Mouse (Mus musculus) midbrain, embryonic 12.5 days (tissue): Measurements from ENCODE around the gene Sh2d4b. TPM values are rescaled to one million over a fixed set of nuclear protein-coding genes. Genes with fewer than 3 reads are reported as not detected.

Source experiments
- ATAC-seq: fragments of 200-750 bp; cut with Nextera tagmentation; 2 replicates; pipeline ENCODE4 v1.8.0; 2017; ENCODE audit warnings: low read depth, moderate TSS enrichment, moderate library complexity; ENCODE audit not compliant: low FRiP score
- H3K27ac ChIP-seq: fragments of 300-500 bp; sonication (generic); replicated peaks from 2 replicates; pipeline ENCODE4 v1.5.1; 2016; ENCODE audit warnings: mild to moderate bottlenecking
- H3K27me3 ChIP-seq: fragments of 300-500 bp; sonication (generic); 2 replicates; pipeline ENCODE4 v1.6.1; 2016; ENCODE audit warnings: mild to moderate bottlenecking
- H3K36me3 ChIP-seq: fragments of 300-500 bp; sonication (generic); 2 replicates; pipeline ENCODE4 v1.6.1; 2016
- H3K4me1 ChIP-seq: fragments of 300-500 bp; sonication (generic); 2 replicates; pipeline ENCODE4 v1.6.1; 2016
- H3K4me2 ChIP-seq: fragments of 300-500 bp; sonication (generic); replicated peaks from 2 replicates; pipeline ENCODE4 v1.6.1; 2016; ENCODE audit warnings: mild to moderate bottlenecking, moderate library complexity
- H3K4me3 ChIP-seq: fragments of 300-500 bp; sonication (generic); 2 replicates; pipeline ENCODE4 v1.5.1; 2016; ENCODE audit warnings: mild to moderate bottlenecking
- H3K9ac ChIP-seq: fragments of 300-500 bp; sonication (generic); replicated peaks from 2 replicates; pipeline ENCODE4 v1.6.1; 2016; ENCODE audit warnings: mild to moderate bottlenecking, moderate library complexity
- H3K9me3 ChIP-seq: fragments of 300-500 bp; sonication (generic); 2 replicates; pipeline ENCODE4 v1.6.1; 2016; ENCODE audit warnings: mild to moderate bottlenecking
- WGBS: fragments of 180-500 bp; shearing (Covaris S2); methylation state at CpG from one replicate; pipeline ENCODE4 v1.1.7; 2016; 5-methylcytosine and 5-hydroxymethylcytosine counted together
- polyA plus RNA-seq: library from polyadenylated mRNA; unstranded; fragments of >200 nt; fragmentation: Nextera tagmentation; extraction: Ambion mirVana; gene quantifications from 2 replicates; pipeline ENCODE4 v1.2.1, GENCODE M21; 2016

Sh2d4b gene
- polyA plus RNA-seq: 0.60 and 0.85 TPM in 2 replicates

DNA sequence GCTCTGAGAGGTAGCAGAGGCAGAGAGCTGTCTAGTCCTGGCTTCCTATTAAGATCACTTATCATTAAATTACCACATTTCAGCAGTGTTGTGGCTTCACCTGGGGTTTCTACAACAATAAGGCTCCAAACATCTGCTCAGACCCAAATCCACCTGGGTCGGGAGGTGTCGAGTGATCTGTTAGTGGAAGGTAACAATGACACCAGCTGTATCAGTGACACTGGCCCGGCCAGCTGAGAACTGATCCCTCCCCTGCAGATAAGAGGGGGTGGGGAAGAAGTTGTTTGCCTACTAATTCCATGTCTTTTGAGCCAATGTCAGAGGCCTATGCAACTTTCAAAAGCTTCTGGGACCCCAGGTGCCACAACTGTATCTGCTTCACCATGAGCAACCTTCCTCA lies at the start of gene Sh2d4b:
Sh2d4b (minus strand) TSS at position 71 of the 400 bp plus-strand sequence.
- Histone ChIP-seq H3K9ac (no peak within 1 kb of the TSS), H3K4me1 (peaks cover 7% of the 10 kb centered on the region; the same call in 1 of the 2 replicates), H3K27ac (no peak within 1 kb of the TSS), H3K4me3 (no peak within 1 kb of the TSS), H3K27me3 (no peaks in the 10 kb centered on the region), H3K9me3 (no peaks in the 10 kb centered on the region), H3K36me3 (no peaks in the 10 kb centered on the region), H3K4me2 (peak within 1 kb of the TSS; percentile 41; the same call in 1 of the 2 replicates)
- ATAC-seq: no peak
- 78% methylated on average over 3 of the region's 3 CpGs for WGBS

DNA sequence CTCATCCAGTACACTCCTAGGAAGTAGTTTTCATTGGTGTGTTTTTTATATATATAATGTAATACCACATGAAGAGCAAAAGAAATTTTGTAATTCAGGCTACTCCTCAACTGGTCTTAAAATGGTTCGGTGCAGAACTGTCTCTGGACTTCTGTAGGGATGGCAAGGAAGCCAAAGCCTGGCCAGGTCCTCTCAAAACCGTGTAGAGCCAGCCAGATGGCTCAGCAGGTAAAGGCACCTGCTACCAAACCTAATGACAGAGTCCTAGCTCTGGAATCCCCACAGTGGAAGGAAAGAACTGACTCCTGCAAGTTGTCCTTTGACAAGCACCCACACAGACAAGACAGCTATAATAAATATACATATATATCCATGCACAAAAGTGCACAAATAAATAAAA lies 49.4 kb upstream of the Sh2d4b start:
- no peak overlapping the region for H3K4me2 ChIP-seq
- WGBS: 81% methylated on average over 2 of the region's 2 CpGs
- ATAC-seq: no peak
- no peaks in the 10 kb centered on the region for H3K9me3 ChIP-seq
- H3K27ac ChIP-seq: no peak overlapping the region
- no peaks in the 10 kb centered on the region for H3K4me1 ChIP-seq
- no peak overlapping the region for H3K9ac ChIP-seq
- 0 out of 2 replicates have a peak, but pooled peaks cover 5% of the 10 kb centered on the region for H3K36me3 ChIP-seq
- no peaks in the 10 kb centered on the region for H3K27me3 ChIP-seq
- H3K4me3 ChIP-seq: no peak overlapping the region

DNA sequence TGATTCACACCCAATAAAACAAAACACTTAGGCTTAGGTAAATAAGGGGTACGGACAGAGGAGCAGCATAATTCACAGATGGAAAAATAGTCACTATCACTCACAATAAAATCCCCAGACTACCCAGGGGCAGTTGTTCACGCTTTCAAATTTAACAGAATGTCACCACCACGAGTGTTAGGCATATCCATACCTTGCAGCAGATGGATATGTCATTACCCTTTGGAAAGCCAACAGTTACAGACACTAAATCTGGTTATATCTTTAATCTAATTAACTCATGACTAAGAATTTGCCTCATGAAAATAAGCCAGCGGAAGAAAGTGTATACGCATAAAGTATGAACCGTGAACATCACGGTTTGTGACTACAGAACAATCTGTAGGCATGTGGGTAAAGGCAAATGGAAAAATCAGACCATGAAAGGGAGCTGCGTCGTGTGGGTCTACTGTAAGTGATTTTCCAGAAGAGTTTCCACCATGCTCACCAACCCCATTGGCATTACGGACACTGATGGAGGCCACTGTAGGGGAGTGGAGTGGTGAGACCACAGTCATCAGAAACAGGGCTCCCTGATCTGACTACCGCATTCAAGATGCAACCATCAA lies 45.4 kb upstream of the Sh2d4b start:
- no peak for ATAC-seq
- Histone ChIP-seq H3K9me3 (no peaks in the 10 kb centered on the region), H3K4me2 (no peak overlapping the region), H3K9ac (no peak overlapping the region), H3K4me3 (no peak overlapping the region), H3K27ac (no peak overlapping the region), H3K4me1 (peaks cover 3% of the 10 kb centered on the region; the same call in 1 of the 2 replicates), H3K36me3 (no peaks in the 10 kb centered on the region), H3K27me3 (no peaks in the 10 kb centered on the region)
- WGBS: 91% methylated on average over 11 of the region's 11 CpGs

DNA sequence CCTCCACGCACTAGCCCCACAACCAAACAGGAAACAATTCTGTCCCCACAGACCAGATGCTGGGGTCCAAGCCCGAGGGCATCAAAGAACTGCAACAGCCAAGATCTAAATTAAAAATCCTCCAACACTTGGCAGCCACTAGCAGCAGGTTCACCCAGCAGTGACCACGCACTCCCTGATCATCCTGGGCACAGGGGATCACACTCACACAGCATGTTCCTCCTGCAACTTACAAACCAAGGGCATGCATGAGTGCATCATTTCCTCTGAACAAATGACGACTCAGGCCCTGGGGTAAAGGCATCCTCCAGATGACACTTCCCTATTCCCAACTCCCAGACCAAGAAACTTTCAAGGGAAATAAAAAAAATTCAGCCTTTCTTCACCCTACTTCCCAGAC lies 44.0 kb upstream of the Sh2d4b start:
- 58% methylated on average over 4 of the region's 4 CpGs for WGBS
- no peak overlapping the region for H3K4me2 ChIP-seq

DNA sequence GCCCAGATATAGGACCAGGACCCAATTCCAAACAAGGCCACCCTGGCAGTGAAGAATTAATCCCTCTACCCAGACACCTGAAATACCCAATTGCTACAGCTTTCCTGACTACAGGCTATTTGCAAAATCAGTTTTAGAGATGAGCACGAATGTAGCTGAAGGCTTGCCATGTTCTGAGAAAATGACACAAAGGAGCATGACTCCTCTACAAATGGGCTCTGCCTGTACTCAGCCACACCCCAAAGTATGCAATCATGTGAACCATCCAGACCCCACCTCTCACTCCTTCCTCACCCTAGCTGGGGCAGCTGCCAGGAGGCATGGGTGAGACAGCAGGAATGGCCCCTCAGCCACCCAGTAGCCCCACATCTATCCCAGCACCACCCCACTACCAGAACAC lies 42.4 kb upstream of the Sh2d4b start:
- Histone ChIP-seq H3K4me2 (no peak overlapping the region), H3K36me3 (no peaks in the 10 kb centered on the region), H3K27ac (no peak overlapping the region), H3K9ac (no peak overlapping the region), H3K9me3 (no peaks in the 10 kb centered on the region), H3K27me3 (no peaks in the 10 kb centered on the region), H3K4me3 (no peak overlapping the region), H3K4me1 (peaks cover 9% of the 10 kb centered on the region)
- WGBS: 89% methylated on average over 1 of the region's 1 CpGs
- ATAC-seq: no peak

More for the DNA sequence above, 44.0 kb upstream of the Sh2d4b start:
- H3K27ac ChIP-seq: no peak overlapping the region
- H3K27me3 ChIP-seq: no peaks in the 10 kb centered on the region
- H3K9ac ChIP-seq: no peak overlapping the region
- H3K9me3 ChIP-seq: no peaks in the 10 kb centered on the region
- no peak overlapping the region for H3K4me3 ChIP-seq
- H3K4me1 ChIP-seq: peaks cover 3% of the 10 kb centered on the region; the same call in 1 of the 2 replicates
- no peak for ATAC-seq
- no peaks in the 10 kb centered on the region for H3K36me3 ChIP-seq

DNA sequence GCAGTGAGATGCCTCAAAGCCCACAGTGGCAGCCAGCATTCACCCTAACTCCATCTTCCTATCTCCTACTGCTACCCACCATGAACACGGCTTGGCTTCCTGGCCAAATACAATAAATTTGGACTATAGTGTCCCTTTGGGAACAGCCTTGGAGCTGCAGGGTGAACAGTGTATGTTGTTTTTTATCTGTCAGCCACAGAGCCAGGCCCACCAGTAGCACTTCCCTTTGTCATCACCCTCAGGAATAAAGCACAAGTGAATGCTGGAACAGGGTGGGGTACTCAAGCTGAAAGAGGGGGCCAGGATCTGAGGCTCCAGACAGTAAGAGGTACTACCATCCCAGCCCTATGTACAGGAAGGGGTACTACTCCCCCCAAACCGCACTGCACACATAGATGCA lies 42.0 kb upstream of the Sh2d4b start:
- WGBS: 86% methylated on average over 2 of the region's 2 CpGs
- Histone ChIP-seq H3K4me2 (no peak overlapping the region), H3K4me3 (no peak overlapping the region), H3K9ac (no peak overlapping the region), H3K27ac (no peak overlapping the region), H3K9me3 (no peaks in the 10 kb centered on the region), H3K4me1 (peaks cover 9% of the 10 kb centered on the region), H3K36me3 (no peaks in the 10 kb centered on the region), H3K27me3 (no peaks in the 10 kb centered on the region)
- ATAC-seq: 0 out of 2 replicates have a peak, but pooled peaks have one; percentile 9

DNA sequence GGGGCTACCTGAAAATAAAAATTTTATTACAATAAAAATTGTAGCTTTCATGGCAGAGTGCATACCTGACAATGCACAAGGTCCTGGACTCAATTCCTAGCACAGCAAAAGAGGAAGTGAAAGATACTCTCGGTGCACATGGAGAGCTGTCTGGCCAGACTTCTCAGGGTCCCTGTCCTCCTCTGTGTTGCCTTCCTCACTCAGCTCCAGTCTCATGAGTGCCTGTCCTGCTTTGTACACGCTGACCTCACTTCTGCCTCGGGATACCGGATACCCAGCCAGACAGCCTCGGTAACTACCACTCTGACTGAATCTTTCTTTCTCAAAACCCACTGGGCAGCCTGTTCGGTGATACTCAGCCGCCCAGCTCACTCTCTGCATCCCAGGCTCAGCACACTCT lies 40.3 kb upstream of the Sh2d4b start:
- H3K4me3 ChIP-seq: no peak overlapping the region
- no peak for ATAC-seq
- no peak overlapping the region for H3K4me2 ChIP-seq
- no peaks in the 10 kb centered on the region for H3K27me3 ChIP-seq
- 83% methylated on average over 7 of the region's 7 CpGs for whole genome bisulfite sequencing
- H3K27ac ChIP-seq: no peak overlapping the region
- H3K4me1 ChIP-seq: peaks cover 17% of the 10 kb centered on the region
- H3K36me3 ChIP-seq: no peaks in the 10 kb centered on the region
- no peaks in the 10 kb centered on the region for H3K9me3 ChIP-seq
- no peak overlapping the region for H3K9ac ChIP-seq

DNA sequence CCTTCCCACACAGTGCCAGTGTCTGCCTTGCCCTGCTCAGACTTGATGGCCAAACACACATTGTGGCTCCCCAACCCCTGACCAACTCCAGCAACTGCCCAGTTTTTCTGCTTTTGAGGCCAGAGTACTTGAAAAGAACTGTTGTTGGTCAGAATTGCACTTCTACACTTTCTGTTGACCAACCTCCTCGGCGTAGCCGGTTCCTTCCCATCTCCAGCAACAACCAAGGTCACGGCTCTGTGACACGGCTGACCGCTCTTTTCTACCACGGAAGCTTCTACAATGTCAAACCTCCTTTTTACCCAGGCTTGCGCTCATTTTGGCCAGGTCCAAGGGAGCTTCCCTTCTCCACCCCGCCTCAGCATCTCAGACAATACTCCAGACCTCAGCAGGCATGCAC lies 39.2 kb upstream of the Sh2d4b start:
- ATAC-seq: no peak
- WGBS: 90% methylated on average over 9 of the region's 9 CpGs

DNA sequence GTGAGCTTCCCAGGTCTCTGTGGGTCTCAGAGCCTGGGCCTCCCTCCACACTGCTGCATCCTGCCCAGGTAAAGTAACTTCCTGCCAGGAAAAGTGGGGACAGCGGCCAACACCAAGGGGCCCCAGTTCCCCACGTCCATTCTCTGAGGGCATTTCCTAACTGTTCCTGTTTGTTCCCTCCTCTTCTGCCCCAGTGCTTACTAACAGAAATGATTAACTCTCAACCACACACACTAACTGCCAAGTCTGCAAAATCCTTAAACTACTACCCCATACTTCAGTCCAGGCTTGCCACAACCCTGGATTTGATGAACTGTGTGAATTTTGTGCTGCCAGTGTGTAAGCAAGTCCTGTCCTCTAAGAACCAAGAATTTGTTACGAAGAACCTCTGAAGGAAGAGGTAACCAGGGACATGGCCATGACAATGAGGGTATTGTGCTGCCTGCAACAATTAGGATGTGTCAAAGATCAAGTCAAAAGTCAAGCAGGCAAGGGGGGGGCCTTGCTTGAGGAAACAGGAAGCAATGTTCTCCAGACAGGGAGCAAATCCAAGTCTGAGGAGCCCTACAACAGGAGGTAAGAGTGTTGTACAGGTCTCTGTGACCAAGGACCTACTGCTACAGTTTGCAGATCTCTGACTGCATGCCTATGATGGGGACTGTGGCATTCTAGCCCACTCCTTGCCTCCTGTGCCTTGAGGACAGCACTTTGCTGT lies 38.2 kb upstream of the Sh2d4b start:
- no peak overlapping the region for H3K27ac ChIP-seq
- H3K36me3 ChIP-seq: no peaks in the 10 kb centered on the region
- no peaks in the 10 kb centered on the region for H3K9me3 ChIP-seq
- H3K9ac ChIP-seq: no peak overlapping the region
- ATAC-seq: no peak
- WGBS: 65% methylated on average over 3 of the region's 3 CpGs
- H3K4me3 ChIP-seq: no peak overlapping the region
- H3K4me2 ChIP-seq: no peak overlapping the region
- H3K27me3 ChIP-seq: no peaks in the 10 kb centered on the region
- H3K4me1 ChIP-seq: peaks cover 17% of the 10 kb centered on the region

More for the DNA sequence above, 39.2 kb upstream of the Sh2d4b start:
- no peaks in the 10 kb centered on the region for H3K27me3 ChIP-seq
- no peak overlapping the region for H3K27ac ChIP-seq
- H3K4me3 ChIP-seq: no peak overlapping the region
- H3K4me2 ChIP-seq: no peak overlapping the region
- no peaks in the 10 kb centered on the region for H3K9me3 ChIP-seq
- H3K9ac ChIP-seq: no peak overlapping the region
- H3K36me3 ChIP-seq: no peaks in the 10 kb centered on the region
- H3K4me1 ChIP-seq: peaks cover 17% of the 10 kb centered on the region

DNA sequence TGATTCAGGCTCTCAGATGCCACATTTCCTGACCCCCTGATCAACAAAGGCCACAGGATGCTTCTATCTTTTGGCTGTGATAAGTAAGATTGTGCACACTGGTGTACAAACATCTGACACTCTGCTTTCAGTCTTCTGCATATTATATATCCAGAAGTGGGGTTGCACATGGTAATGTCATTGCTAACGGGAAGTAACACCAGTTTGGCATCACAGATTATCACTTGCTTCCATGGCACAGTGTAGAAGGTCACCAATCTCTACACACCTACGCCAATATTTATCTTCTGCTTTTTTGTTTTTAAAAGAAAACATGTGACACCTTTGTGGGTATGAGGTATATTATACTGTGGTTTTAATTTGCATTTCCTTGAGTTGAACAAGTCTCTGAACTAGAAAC lies 36.9 kb upstream of the Sh2d4b start:
- WGBS: 93% methylated on average over 2 of the region's 2 CpGs
- Histone ChIP-seq H3K4me2 (no peak overlapping the region), H3K27me3 (no peaks in the 10 kb centered on the region), H3K4me3 (no peak overlapping the region), H3K9me3 (no peaks in the 10 kb centered on the region), H3K9ac (no peak overlapping the region), H3K4me1 (peaks cover 14% of the 10 kb centered on the region; the same call in 1 of the 2 replicates), H3K27ac (no peak overlapping the region), H3K36me3 (no peaks in the 10 kb centered on the region)
- no peak for ATAC-seq

DNA sequence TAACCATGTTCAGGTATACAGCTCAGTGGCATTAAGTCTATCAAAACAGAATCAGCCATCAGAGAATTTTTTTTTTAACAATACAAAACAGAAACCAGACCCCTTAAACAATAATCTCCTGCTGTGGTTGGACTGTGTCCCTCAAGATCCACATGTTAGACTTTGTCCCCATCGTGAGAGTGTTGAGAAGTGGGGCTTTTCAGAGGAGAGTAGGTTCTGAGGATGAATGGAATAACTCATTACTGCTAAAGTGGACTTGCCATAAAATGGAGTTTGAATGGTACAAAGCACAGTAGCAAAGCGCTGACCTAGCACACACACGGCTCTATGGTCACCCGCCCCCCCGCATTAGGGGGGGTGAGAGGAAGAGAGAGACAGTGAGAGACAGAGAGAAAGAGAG lies 35.8 kb upstream of the Sh2d4b start:
- H3K36me3 ChIP-seq: no peaks in the 10 kb centered on the region
- H3K4me2 ChIP-seq: no peak overlapping the region
- peaks cover 14% of the 10 kb centered on the region; the same call in 1 of the 2 replicates for H3K4me1 ChIP-seq
- H3K4me3 ChIP-seq: no peak overlapping the region
- no peak for ATAC-seq
- no peaks in the 10 kb centered on the region for H3K27me3 ChIP-seq
- WGBS: 84% methylated on average over 5 of the region's 5 CpGs
- no peak overlapping the region for H3K27ac ChIP-seq
- H3K9ac ChIP-seq: no peak overlapping the region
- H3K9me3 ChIP-seq: no peaks in the 10 kb centered on the region

DNA sequence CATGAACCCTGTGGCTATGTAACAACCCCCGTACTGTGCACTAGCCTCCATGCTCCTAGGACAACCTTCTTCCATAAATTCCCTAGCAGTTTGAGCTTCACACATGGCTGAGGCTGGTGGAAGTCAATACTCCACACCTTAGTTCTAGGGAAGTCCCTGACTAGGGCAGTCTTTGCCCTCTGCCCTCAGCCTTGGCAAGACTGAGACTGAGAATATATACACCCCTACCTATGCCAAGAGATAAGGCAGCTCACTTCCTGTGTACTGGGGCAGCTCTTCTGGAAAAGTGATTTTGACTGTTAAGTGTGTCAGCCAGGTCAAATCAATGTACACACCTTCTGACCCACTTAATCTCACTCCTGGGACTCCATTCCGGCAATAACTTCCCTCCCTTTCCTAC lies 34.0 kb upstream of the Sh2d4b start:
- Histone ChIP-seq H3K4me2 (no peak overlapping the region), H3K27ac (no peak overlapping the region), H3K9ac (no peak overlapping the region), H3K9me3 (no peaks in the 10 kb centered on the region), H3K36me3 (0 out of 2 replicates have a peak, but pooled peaks cover 10% of the 10 kb centered on the region), H3K4me3 (no peak overlapping the region), H3K4me1 (peaks cover 14% of the 10 kb centered on the region; the same call in 1 of the 2 replicates), H3K27me3 (no peaks in the 10 kb centered on the region)
- 92% methylated on average over 2 of the region's 2 CpGs for WGBS
- ATAC-seq: no peak
